Mouse (Mus musculus): ENCODE results near the gene Dysf. TPM values are rescaled to one million over a fixed set of nuclear protein-coding genes. Genes with fewer than 3 reads are reported as not detected.

Gene Dysf
- polyA plus RNA-seq, 1 experiment from 2014 or later = 5.6 TPM

DNA sequence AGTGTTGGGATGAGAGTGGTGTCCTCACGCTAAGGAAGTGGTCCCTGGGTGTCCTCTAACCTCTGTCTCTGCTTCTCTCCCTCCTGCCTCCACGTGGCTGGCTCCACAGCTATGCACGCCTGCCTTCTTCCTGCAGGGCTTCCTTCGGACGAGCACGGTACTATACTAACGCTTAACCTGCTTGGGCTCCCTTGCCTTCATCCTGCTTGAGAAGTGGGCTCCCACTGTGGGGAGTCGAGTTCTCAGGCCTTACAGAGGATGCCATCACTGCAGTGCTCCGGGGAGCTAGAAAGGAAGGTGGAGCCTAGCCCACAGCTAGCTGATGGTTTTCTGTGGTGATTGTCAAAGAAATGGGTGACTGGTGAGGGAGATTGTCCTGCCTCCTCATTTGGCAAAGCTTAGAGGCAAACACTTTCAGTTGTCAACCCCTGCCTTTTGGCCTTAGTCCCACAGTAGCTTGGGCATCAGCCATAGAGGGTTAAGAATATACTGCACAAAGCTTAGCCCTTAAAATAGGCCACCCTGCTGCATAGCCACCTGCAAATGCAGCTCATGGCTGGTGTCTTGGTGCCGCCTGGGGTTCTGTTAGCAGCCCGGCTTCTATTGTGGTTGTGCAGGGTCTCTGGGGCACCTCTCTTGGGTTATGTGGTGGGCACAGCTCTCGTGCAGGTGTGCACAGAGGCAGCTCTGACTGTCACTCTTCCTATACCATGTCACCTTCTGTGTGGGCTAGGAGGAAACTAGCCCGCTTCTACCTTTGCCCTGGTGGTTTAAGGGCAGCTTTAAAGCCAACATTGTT lies 139.0 kb downstream of the Dysf start:
- no peaks in the 10 kb centered on the region for H3K36me3 ChIP-seq
- peaks cover 12% of the 10 kb centered on the region for H3K4me1 ChIP-seq (replicated peaks)
- WGBS = 84% methylated on average over 13 of the region's 13 CpGs
- H3K27me3 ChIP-seq = no peaks in the 10 kb centered on the region; the same call in 1 of the 2 replicates
- H3K27ac ChIP-seq (replicated peaks) = no peak overlapping the region
- no peaks in the 10 kb centered on the region for H3K9me3 ChIP-seq
- H3K4me3 ChIP-seq = no peak overlapping the region
- no peak overlapping the region for H3K9ac ChIP-seq
- ATAC-seq (ENCODE audit: low read depth) = no peak
- no peak overlapping the region for H3K4me2 ChIP-seq

DNA sequence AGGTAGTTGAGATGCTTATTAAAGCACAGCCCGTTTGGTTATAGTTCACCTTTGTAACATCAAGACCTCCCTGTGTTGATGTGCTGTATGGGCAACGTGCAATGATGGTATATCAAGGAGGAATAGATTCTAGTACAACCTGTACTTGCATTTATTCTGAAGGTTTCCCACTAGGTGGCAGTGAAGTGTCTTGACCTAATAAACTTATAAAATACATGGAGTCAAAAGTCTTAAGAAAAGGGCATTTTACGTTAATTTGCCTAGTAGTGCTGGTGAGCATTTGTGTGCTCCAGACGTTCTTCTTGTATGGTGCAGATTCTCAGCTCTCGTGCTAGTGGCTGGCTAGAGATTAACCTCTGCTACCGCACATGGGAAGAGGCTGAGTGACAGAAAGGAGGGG lies 140.1 kb downstream of the Dysf start:
- Histone ChIP-seq H3K9me3 (no peaks in the 10 kb centered on the region), H3K4me2 (no peak overlapping the region)
- no peak for ATAC-seq (ENCODE audit: low read depth)

DNA sequence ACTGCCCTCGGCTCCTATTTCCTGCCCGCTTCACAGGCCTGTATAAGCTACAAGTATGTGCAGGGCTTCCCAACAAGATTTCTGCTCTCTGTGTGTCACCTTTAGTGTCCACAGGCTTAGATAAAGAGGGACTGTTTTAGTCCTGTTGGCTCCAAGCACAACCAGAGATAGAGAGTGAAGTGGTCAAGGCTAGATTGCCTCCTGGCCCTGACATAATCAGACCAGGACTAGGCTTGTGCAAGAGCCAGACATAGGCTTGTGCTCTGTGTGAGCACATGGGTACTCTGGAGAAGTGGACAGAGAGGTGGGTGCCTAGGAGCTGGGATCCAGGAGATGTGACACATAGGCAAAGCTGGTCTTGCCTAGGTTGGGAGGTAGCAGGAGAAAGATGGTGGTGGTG lies 146.1 kb downstream of the Dysf start:
- 98% methylated on average over 2 of the region's 2 CpGs for WGBS
- no peak overlapping the region for H3K27ac ChIP-seq (replicated peaks)

More for the DNA sequence above, 140.1 kb downstream of the Dysf start:
- Histone ChIP-seq H3K27ac (replicated peaks) (no peak overlapping the region), H3K36me3 (no peaks in the 10 kb centered on the region), H3K4me3 (no peak overlapping the region), H3K9ac (no peak overlapping the region), H3K27me3 (no peaks in the 10 kb centered on the region; the same call in 1 of the 2 replicates), H3K4me1 (replicated peaks) (peaks cover 3% of the 10 kb centered on the region; the same call in 1 of the 2 replicates)
- WGBS = 80% methylated on average over 6 of the region's 6 CpGs

DNA sequence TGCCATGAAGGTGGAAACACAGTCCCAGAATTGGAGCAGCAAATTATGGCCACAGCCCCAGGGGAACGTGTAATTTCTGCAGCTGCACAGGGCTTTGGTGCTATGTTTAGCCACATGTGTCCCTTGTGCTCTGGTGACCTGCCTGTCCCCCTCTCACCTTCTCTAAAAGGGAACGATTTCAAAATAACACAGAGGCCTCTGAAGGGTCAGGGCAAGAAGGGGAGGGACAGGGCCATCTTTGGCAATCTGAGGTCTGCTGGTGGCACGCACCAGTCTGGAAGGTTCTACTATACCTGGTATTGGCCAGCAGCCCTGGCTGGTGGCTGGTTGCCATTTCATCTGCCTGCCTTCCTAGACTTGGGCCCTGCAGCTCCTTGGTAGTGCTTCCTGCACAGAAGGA lies 147.4 kb downstream of the Dysf start:
- H3K4me2 ChIP-seq = no peak overlapping the region
- H3K36me3 ChIP-seq = no peaks in the 10 kb centered on the region
- no peaks in the 10 kb centered on the region for H3K27me3 ChIP-seq
- no peak for ATAC-seq (ENCODE audit: low read depth)
- H3K4me3 ChIP-seq = no peak overlapping the region
- no peak overlapping the region for H3K27ac ChIP-seq (replicated peaks)
- H3K4me1 ChIP-seq (replicated peaks) = no peaks in the 10 kb centered on the region
- H3K9ac ChIP-seq = no peak overlapping the region
- H3K9me3 ChIP-seq = no peaks in the 10 kb centered on the region
- WGBS = 82% methylated on average over 3 of the region's 3 CpGs

More for the DNA sequence above, 146.1 kb downstream of the Dysf start:
- ATAC-seq (ENCODE audit: low read depth) = no peak
- Histone ChIP-seq H3K4me3 (no peak overlapping the region), H3K9ac (no peak overlapping the region), H3K27me3 (no peaks in the 10 kb centered on the region; the same call in 1 of the 2 replicates), H3K9me3 (no peaks in the 10 kb centered on the region), H3K4me1 (replicated peaks) (no peaks in the 10 kb centered on the region), H3K36me3 (no peaks in the 10 kb centered on the region), H3K4me2 (no peak overlapping the region)

DNA sequence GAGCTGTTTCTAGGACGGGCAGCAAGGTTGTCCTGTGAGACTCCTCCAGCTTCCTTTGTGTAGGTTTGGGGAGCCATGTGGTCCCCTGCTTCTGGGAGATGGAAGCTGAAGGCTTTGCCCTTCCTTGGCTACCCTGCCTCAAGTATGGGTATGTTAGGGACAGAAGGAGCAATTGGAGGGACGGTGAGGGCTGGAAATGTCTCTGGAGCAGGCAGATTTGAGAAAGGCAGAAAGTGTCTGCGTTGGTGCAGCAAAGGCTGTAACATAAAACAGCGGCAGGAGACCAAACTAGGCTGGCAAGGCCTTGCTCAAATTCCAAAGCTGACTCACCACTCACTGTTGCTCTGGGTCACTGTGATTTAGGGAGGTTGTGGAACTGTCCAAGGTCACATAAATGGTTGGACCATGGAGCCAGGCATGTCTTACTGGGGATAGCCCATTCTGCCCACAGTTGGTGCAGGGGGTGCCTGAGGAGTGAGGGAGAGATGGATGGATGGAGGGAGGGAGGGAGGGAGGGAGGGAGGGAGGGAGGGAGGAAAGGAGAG lies 148.2 kb downstream of the Dysf start:
- Histone ChIP-seq H3K9ac (no peak overlapping the region), H3K4me1 (replicated peaks) (no peaks in the 10 kb centered on the region), H3K9me3 (no peaks in the 10 kb centered on the region), H3K27me3 (no peaks in the 10 kb centered on the region), H3K27ac (replicated peaks) (no peak overlapping the region), H3K4me2 (no peak overlapping the region), H3K36me3 (no peaks in the 10 kb centered on the region), H3K4me3 (no peak overlapping the region)
- WGBS = 71% methylated on average over 4 of the region's 4 CpGs
- ATAC-seq (ENCODE audit: low read depth) = no peak

DNA sequence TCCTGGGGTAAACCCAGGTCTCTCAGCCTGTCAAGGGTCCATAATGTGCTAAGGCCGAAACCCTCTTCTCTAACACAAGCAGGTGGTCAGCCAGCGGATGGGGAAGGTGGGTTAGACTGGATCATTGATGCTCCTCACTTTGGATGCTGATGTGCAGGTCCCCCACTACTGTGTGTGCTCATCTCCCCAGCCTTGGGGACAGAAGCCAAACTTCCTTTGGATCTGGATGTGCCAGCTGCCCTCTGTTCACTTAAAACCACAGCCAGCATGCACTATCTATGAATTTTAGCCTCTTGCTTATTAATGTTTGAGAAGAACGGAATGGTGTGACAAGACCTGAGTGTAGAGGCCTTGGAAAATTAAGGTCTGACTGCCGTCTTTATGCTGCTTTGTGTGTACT lies 150.7 kb downstream of the Dysf start:
- WGBS = 90% methylated on average over 4 of the region's 4 CpGs
- H3K4me3 ChIP-seq = no peak overlapping the region
- H3K36me3 ChIP-seq = no peaks in the 10 kb centered on the region
- H3K27ac ChIP-seq (replicated peaks) = no peak overlapping the region
- no peaks in the 10 kb centered on the region for H3K4me1 ChIP-seq (replicated peaks)
- no peak overlapping the region for H3K4me2 ChIP-seq
- H3K9me3 ChIP-seq = 0 out of 2 replicates have a peak, but pooled peaks cover 2% of the 10 kb centered on the region
- ATAC-seq (ENCODE audit: low read depth) = no peak
- no peaks in the 10 kb centered on the region for H3K27me3 ChIP-seq
- H3K9ac ChIP-seq = no peak overlapping the region

DNA sequence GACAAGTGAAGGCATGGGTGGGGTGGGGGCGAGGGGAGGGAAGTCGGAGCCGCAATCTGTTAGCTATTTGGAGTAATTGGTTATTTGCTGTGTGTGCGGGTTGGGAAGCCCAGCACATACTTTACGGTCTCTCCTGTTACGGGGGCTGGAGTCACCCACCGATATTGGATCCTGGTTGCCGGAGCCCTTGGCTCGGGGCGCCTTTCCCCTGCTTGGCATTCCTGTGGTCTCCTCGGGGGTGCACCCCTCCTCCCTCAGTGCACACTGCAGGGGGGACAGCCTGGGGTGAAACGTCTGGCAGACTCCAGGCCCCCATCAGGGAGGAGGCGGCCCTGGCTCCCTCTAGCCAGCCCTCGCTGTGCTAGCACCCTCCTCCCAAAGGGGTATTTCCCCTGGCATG lies 159.2 kb downstream of the Dysf start:
- Histone ChIP-seq H3K4me1 (replicated peaks) (no peaks in the 10 kb centered on the region), H3K9ac (no peak overlapping the region), H3K4me2 (no peak overlapping the region), H3K36me3 (no peaks in the 10 kb centered on the region), H3K9me3 (0 out of 2 replicates have a peak, but pooled peaks cover 2% of the 10 kb centered on the region), H3K27me3 (no peaks in the 10 kb centered on the region), H3K4me3 (no peak overlapping the region), H3K27ac (replicated peaks) (no peak overlapping the region)
- ATAC-seq (ENCODE audit: low read depth) = no peak
- WGBS = 83% methylated on average over 14 of the region's 14 CpGs

DNA sequence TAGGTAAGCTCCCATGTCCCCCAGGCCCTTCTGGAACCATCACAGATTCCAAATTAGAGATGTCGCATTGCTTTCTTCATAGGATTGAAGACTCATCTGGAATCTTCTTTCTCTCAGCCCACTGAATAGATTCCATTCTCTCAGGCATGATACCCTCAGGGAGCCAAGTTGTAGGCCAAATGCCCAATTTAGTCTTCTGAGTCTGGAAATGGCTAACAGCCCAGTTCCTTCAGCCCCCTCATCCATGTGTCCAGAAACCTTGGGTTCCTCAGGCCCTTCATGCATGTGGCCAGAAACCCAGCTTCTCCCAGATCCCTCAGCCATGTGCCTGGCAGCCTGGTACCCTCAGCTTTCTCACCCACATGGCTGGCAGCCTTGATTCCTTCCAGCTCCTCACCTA lies 160.2 kb downstream of the Dysf start:
- Histone ChIP-seq H3K9me3 (no peaks in the 10 kb centered on the region), H3K27ac (replicated peaks) (no peak overlapping the region), H3K27me3 (no peaks in the 10 kb centered on the region), H3K4me2 (no peak overlapping the region), H3K4me1 (replicated peaks) (no peaks in the 10 kb centered on the region), H3K9ac (no peak overlapping the region), H3K36me3 (no peaks in the 10 kb centered on the region), H3K4me3 (no peak overlapping the region)
- ATAC-seq (ENCODE audit: low read depth) = no peak
- WGBS = 100% methylated on average over 1 of the region's 1 CpGs

DNA sequence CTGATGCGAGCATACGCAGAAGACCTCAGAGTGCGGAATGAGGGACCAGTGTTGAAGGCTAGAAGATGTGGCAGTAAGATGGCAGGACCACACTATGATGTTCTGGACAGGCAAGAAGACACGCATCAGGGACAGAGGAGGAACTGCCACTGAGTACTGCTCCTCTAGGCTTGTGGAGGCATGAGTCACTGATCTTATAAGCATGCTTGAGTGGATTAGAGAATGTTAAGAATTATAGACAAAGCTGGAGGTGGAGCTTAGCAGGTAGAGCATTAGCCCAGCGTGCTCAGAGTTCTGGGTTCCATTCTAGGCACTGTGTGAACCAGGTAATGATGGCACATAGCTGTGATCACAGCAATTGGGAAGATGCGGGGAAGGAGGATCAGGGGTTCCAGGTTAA lies 165.2 kb downstream of the Dysf start:
- H3K36me3 ChIP-seq = no peaks in the 10 kb centered on the region
- 97% methylated on average over 6 of the region's 6 CpGs for WGBS
- no peak overlapping the region for H3K4me3 ChIP-seq
- H3K4me2 ChIP-seq = no peak overlapping the region
- H3K9ac ChIP-seq = no peak overlapping the region
- no peak for ATAC-seq (ENCODE audit: low read depth)
- H3K27me3 ChIP-seq = no peaks in the 10 kb centered on the region
- H3K9me3 ChIP-seq = peaks cover 6% of the 10 kb centered on the region
- no peaks in the 10 kb centered on the region for H3K4me1 ChIP-seq (replicated peaks)
- H3K27ac ChIP-seq (replicated peaks) = no peak overlapping the region

DNA sequence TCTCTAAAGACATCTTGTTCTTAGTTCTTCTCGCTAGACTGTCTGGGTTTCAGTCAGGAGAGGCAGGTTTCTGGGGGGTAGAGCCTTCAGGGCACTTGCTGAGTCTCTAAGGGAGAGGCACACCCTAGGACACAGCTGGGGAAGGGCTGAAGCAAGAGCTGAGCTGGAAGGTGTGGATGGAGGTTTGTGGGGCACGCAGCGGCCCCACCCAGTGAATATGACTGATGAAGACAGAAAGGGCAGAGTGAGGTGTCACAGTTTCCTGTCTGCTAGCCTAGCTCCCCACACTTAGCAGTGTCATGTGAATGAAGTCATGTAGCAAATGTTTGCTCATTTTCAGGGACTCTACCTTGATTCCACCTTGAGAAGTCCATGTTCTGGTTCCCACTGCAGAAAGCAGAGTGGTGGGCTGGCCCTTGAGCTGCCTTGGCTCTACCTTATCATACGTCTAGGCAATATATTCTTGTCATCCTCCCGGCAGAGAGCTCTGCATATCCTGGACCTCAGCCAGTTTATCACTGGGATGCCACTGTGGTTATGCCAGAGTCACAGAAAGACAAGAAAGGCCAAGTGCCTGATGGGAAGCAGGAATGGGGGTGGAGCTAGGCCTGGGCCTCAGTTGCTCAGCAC lies 170.5 kb downstream of the Dysf start:
- H3K9me3 ChIP-seq = peaks cover 6% of the 10 kb centered on the region
- WGBS = 73% methylated on average over 5 of the region's 5 CpGs
- no peaks in the 10 kb centered on the region for H3K36me3 ChIP-seq
- H3K27me3 ChIP-seq = no peaks in the 10 kb centered on the region
- no peak overlapping the region for H3K4me2 ChIP-seq
- H3K4me1 ChIP-seq (replicated peaks) = no peaks in the 10 kb centered on the region
- no peak overlapping the region for H3K9ac ChIP-seq
- H3K27ac ChIP-seq (replicated peaks) = no peak overlapping the region
- no peak overlapping the region for H3K4me3 ChIP-seq
- no peak for ATAC-seq (ENCODE audit: low read depth)

DNA sequence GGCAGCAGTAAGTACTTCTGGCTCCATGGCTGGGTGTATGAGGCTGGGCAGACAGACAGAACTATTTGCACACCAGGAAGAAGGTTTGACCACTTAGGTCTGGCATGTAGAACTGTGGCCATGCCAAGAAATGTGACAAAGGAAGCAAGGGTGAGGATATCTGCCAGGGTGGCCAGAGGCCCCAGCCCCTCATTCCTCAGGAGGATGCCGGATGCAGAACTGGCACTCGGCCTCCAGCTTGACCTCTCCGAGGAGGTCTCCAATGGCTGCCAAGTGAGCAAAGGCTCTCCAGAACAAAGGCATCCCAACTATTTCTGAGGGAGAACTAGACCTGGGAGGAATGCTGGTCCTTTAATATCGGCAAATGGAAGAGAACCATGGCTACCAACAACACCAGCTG lies 173.1 kb downstream of the Dysf start:
- Histone ChIP-seq H3K27me3 (no peaks in the 10 kb centered on the region), H3K4me1 (replicated peaks) (no peaks in the 10 kb centered on the region), H3K9me3 (peaks cover 5% of the 10 kb centered on the region), H3K4me2 (no peak overlapping the region), H3K27ac (replicated peaks) (no peak overlapping the region), H3K4me3 (no peak overlapping the region), H3K36me3 (no peaks in the 10 kb centered on the region), H3K9ac (no peak overlapping the region)
- 73% methylated on average over 4 of the region's 4 CpGs for WGBS
- no peak for ATAC-seq (ENCODE audit: low read depth)

DNA sequence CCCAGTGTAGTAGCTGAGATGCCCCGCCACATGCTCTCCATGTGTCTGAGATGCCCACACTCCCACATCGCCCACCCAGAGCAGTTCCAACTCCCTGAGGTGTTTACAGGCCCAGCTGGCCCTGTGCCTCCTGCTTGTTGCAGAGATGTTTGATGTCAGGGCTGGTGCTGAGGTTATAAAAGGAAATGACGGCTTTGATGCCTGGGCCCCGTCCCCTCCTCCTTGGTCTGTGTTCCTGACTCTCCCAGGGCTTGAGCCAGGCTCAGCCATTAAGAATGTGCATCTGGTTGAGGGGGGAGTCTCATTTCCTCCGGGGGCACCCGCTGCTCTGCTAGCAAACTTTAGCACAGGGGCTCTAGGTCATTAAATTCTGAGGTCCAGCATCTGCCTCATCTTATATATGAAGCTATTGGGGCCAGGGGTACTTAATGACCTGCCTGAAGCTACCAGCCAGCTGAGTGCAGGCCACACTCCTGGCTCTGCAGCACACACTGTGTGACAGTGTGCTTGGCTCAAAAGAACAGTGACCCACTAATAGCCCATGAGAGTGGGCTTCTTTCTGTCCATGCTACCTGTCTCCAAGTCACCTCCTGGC lies 183.4 kb downstream of the Dysf start:
- H3K4me2 ChIP-seq = no peak overlapping the region
- H3K4me3 ChIP-seq = no peak overlapping the region
- no peak for ATAC-seq (ENCODE audit: low read depth)
- H3K27me3 ChIP-seq = no peaks in the 10 kb centered on the region
- no peak overlapping the region for H3K9ac ChIP-seq
- H3K9me3 ChIP-seq = no peaks in the 10 kb centered on the region
- no peak overlapping the region for H3K27ac ChIP-seq (replicated peaks)
- no peaks in the 10 kb centered on the region for H3K36me3 ChIP-seq
- WGBS = 25% methylated on average over 6 of the region's 6 CpGs
- H3K4me1 ChIP-seq (replicated peaks) = no peaks in the 10 kb centered on the region
